Mouse (Mus musculus) midbrain, embryonic 14.5 days (tissue): ENCODE data around the gene Dock3. TPM values are rescaled to one million over a fixed set of nuclear protein-coding genes. Genes with fewer than 3 reads are reported as not detected.

Source experiments
- ATAC-seq: fragments of 200-750 bp; cut with Nextera tagmentation; 2 replicates; pipeline ENCODE4 v1.8.0; 2017; ENCODE audit warnings: moderate number of reproducible peaks, moderate library complexity; ENCODE audit not compliant: low FRiP score, low TSS enrichment
- DNase-seq: peaks from one replicate; pipeline ENCODE4 v3.0.0-alpha.2; 2015
- H3K27ac ChIP-seq: fragments of 300-500 bp; sonication (generic); replicated peaks from 2 replicates; pipeline ENCODE4 v1.5.1; 2014; ENCODE audit warnings: mild to moderate bottlenecking, low read depth, low read length, moderate library complexity
- H3K27me3 ChIP-seq: fragments of 300-500 bp; sonication (generic); 2 replicates; pipeline ENCODE4 v1.6.1; 2014; ENCODE audit warnings: low read length, control low read depth, mixed read lengths; ENCODE audit not compliant: control insufficient read depth, insufficient read depth
- H3K36me3 ChIP-seq: fragments of 300-500 bp; sonication (generic); 2 replicates; pipeline ENCODE4 v1.6.1; 2014; ENCODE audit warnings: low read length, control low read depth; ENCODE audit not compliant: control insufficient read depth, insufficient read depth
- H3K4me1 ChIP-seq: fragments of 300-500 bp; sonication (generic); 2 replicates; pipeline ENCODE4 v1.6.1; 2014; ENCODE audit warnings: mild to moderate bottlenecking, antibody characterized with exemption, low read length, control low read depth; ENCODE audit not compliant: control insufficient read depth, insufficient read depth
- H3K4me2 ChIP-seq: fragments of 300-500 bp; sonication (generic); 2 replicates; pipeline ENCODE4 v1.6.1; 2014; ENCODE audit warnings: mild to moderate bottlenecking, low read length, moderate library complexity
- H3K4me3 ChIP-seq: fragments of 300-500 bp; sonication (generic); replicated peaks from 2 replicates; pipeline ENCODE4 v1.5.1; 2014; ENCODE audit warnings: low read depth, low read length
- H3K9ac ChIP-seq: fragments of 300-500 bp; sonication (generic); replicated peaks from 2 replicates; pipeline ENCODE4 v1.6.1; 2014; ENCODE audit warnings: mild to moderate bottlenecking, low read length, moderate library complexity
- H3K9me3 ChIP-seq: fragments of 300-500 bp; sonication (generic); 2 replicates; pipeline ENCODE4 v1.6.1; 2016; ENCODE audit warnings: low read length, control low read depth, mixed read lengths; ENCODE audit not compliant: control insufficient read depth
- WGBS: fragments of 180-500 bp; shearing (Covaris S2); extraction: QIAGEN DNeasy Blood & Tissue Kit; methylation state at CpG from one replicate; pipeline ENCODE4 v1.1.7; 2014; 5-methylcytosine and 5-hydroxymethylcytosine counted together
- polyA plus RNA-seq: library from polyadenylated mRNA; unstranded; fragments of >200 nt; fragmentation: Nextera tagmentation; extraction: Ambion mirVana; gene quantifications from 2 replicates; pipeline ENCODE4 v1.2.1, GENCODE M21; 2014

The Dock3 gene
- polyA plus RNA-seq, 1 experiment from 2014 or later: 25.7 TPM

- Histone ChIP-seq H3K36me3 (no peaks in the 10 kb centered on the region), H3K9ac (no peak overlapping the region), H3K4me1 (no peaks in the 10 kb centered on the region), H3K27me3 (no peaks in the 10 kb centered on the region), H3K4me3 (no peak overlapping the region), H3K4me2 (no peak overlapping the region), H3K9me3 (no peaks in the 10 kb centered on the region), H3K27ac (no peak overlapping the region)
- WGBS: 81% methylated on average over 10 of the region's 10 CpGs
- no peak for ATAC-seq
- no peak for DNase-seq
Measured at GRCm38 (mm10) chr9:107273184-107273583, 41.5 kb upstream of the Dock3 start.

GRCm38 (mm10) chr9:107272284-107272683, 40.6 kb upstream of the Dock3 start:
- no peak for DNase-seq
- no peak overlapping the region for H3K4me2 ChIP-seq
- no peaks in the 10 kb centered on the region for H3K36me3 ChIP-seq
- no peaks in the 10 kb centered on the region for H3K9me3 ChIP-seq
- H3K9ac ChIP-seq: no peak overlapping the region
- 75% methylated on average over 4 of the region's 4 CpGs for WGBS
- no peak for ATAC-seq
- H3K4me1 ChIP-seq: no peaks in the 10 kb centered on the region
- no peak overlapping the region for H3K27ac ChIP-seq
- no peaks in the 10 kb centered on the region for H3K27me3 ChIP-seq
- no peak overlapping the region for H3K4me3 ChIP-seq

- Histone ChIP-seq H3K9ac (no peak overlapping the region), H3K27ac (no peak overlapping the region), H3K9me3 (no peaks in the 10 kb centered on the region), H3K4me2 (no peak overlapping the region), H3K4me1 (no peaks in the 10 kb centered on the region), H3K36me3 (no peaks in the 10 kb centered on the region), H3K4me3 (no peak overlapping the region), H3K27me3 (no peaks in the 10 kb centered on the region)
- WGBS: 80% methylated on average over 7 of the region's 7 CpGs
- ATAC-seq (no peak), DNase-seq (no peak)
Measured at GRCm38 (mm10) chr9:107271177-107271938, 39.6 kb upstream of the Dock3 start.

- no peaks in the 10 kb centered on the region for H3K27me3 ChIP-seq
- no peaks in the 10 kb centered on the region for H3K36me3 ChIP-seq
- no peak overlapping the region for H3K4me3 ChIP-seq
- no peaks in the 10 kb centered on the region for H3K4me1 ChIP-seq
- WGBS: 96% methylated on average over 1 of the region's 1 CpGs
- no peak overlapping the region for H3K4me2 ChIP-seq
- no peak overlapping the region for H3K27ac ChIP-seq
- no peak overlapping the region for H3K9ac ChIP-seq
- H3K9me3 ChIP-seq: no peaks in the 10 kb centered on the region
- DNase-seq (no peak), ATAC-seq (no peak)
Measured at GRCm38 (mm10) chr9:107269772-107270171, 38.1 kb upstream of the Dock3 start.

- Histone ChIP-seq H3K4me3 (no peak overlapping the region), H3K4me1 (no peaks in the 10 kb centered on the region), H3K27me3 (no peaks in the 10 kb centered on the region), H3K9ac (no peak overlapping the region), H3K4me2 (no peak overlapping the region), H3K27ac (no peak overlapping the region), H3K9me3 (no peaks in the 10 kb centered on the region), H3K36me3 (no peaks in the 10 kb centered on the region)
- no peak for DNase-seq
- 69% methylated on average over 4 of the region's 4 CpGs for WGBS
- no peak for ATAC-seq
Measured at GRCm38 (mm10) chr9:107267721-107268402, 36.2 kb upstream of the Dock3 start.

- Histone ChIP-seq H3K4me3 (no peak overlapping the region), H3K9me3 (no peaks in the 10 kb centered on the region), H3K9ac (no peak overlapping the region), H3K27me3 (no peaks in the 10 kb centered on the region), H3K4me1 (no peaks in the 10 kb centered on the region), H3K27ac (no peak overlapping the region), H3K36me3 (no peaks in the 10 kb centered on the region), H3K4me2 (no peak overlapping the region)
- DNase-seq: no peak
- ATAC-seq: no peak
- WGBS: 84% methylated on average over 1 of the region's 1 CpGs
Measured at GRCm38 (mm10) chr9:107267028-107267427, 35.3 kb upstream of the Dock3 start.

GRCm38 (mm10) chr9:107264731-107265130, 33.0 kb upstream of the Dock3 start:
- Histone ChIP-seq H3K27me3 (no peaks in the 10 kb centered on the region), H3K4me2 (no peak overlapping the region), H3K4me3 (no peak overlapping the region), H3K4me1 (no peaks in the 10 kb centered on the region), H3K9ac (no peak overlapping the region), H3K9me3 (no peaks in the 10 kb centered on the region), H3K27ac (no peak overlapping the region), H3K36me3 (no peaks in the 10 kb centered on the region)
- no peak for ATAC-seq
- WGBS: 72% methylated on average over 3 of the region's 3 CpGs
- no peak for DNase-seq

GRCm38 (mm10) chr9:107263912-107264311, 32.2 kb upstream of the Dock3 start:
- DNase-seq: no peak
- Histone ChIP-seq H3K27ac (no peak overlapping the region), H3K4me3 (no peak overlapping the region), H3K4me1 (no peaks in the 10 kb centered on the region), H3K4me2 (no peak overlapping the region), H3K9me3 (no peaks in the 10 kb centered on the region), H3K9ac (no peak overlapping the region), H3K27me3 (no peaks in the 10 kb centered on the region), H3K36me3 (no peaks in the 10 kb centered on the region)
- ATAC-seq: no peak
- 90% methylated on average over 5 of the region's 5 CpGs for WGBS

GRCm38 (mm10) chr9:107262375-107262774, 30.7 kb upstream of the Dock3 start:
- Histone ChIP-seq H3K4me2 (no peak overlapping the region), H3K9me3 (no peaks in the 10 kb centered on the region), H3K27me3 (no peaks in the 10 kb centered on the region), H3K27ac (no peak overlapping the region), H3K4me1 (no peaks in the 10 kb centered on the region), H3K4me3 (no peak overlapping the region), H3K36me3 (no peaks in the 10 kb centered on the region), H3K9ac (no peak overlapping the region)
- ATAC-seq (no peak), DNase-seq (no peak)
- WGBS: 69% methylated on average over 7 of the region's 7 CpGs
